Mouse (Mus musculus) lung, embryonic 15.5 days (tissue): Measurements from ENCODE around the gene Idh1. TPM values are rescaled to one million over a fixed set of nuclear protein-coding genes. Genes with fewer than 3 reads are reported as not detected.

ENCODE experiments used
- ATAC-seq: fragments of 200-750 bp; cut with Nextera tagmentation; 2 replicates; pipeline ENCODE4 v1.8.0; 2017; ENCODE audit warnings: moderate number of reproducible peaks, borderline replicate concordance; ENCODE audit not compliant: low FRiP score, low TSS enrichment; ENCODE audit errors: extremely low read depth
- H3K27ac ChIP-seq: fragments of 300-500 bp; sonication (generic); 2 replicates; pipeline ENCODE4 v1.5.1; 2015; ENCODE audit warnings: moderate library complexity, mild to moderate bottlenecking, inconsistent platforms
- H3K27me3 ChIP-seq: fragments of 300-500 bp; sonication (generic); 2 replicates; pipeline ENCODE4 v1.6.1; 2015; ENCODE audit warnings: inconsistent platforms
- H3K36me3 ChIP-seq: fragments of 300-500 bp; sonication (generic); 2 replicates; pipeline ENCODE4 v1.6.1; 2015; ENCODE audit warnings: inconsistent platforms
- H3K4me1 ChIP-seq: fragments of 300-500 bp; sonication (generic); 2 replicates; pipeline ENCODE4 v1.6.1; 2015; ENCODE audit warnings: inconsistent platforms
- H3K4me2 ChIP-seq: fragments of 300-500 bp; sonication (generic); 2 replicates; pipeline ENCODE4 v1.6.1; 2015; ENCODE audit warnings: inconsistent platforms, mild to moderate bottlenecking, moderate library complexity
- H3K4me3 ChIP-seq: fragments of 300-500 bp; sonication (generic); 2 replicates; pipeline ENCODE4 v1.5.1; 2015; ENCODE audit warnings: mild to moderate bottlenecking, inconsistent platforms
- H3K9ac ChIP-seq: fragments of 300-500 bp; sonication (generic); 2 replicates; pipeline ENCODE4 v1.6.1; 2015; ENCODE audit warnings: inconsistent platforms
- H3K9me3 ChIP-seq: fragments of 300-500 bp; sonication (generic); 2 replicates; pipeline ENCODE4 v1.6.1; 2016; ENCODE audit warnings: inconsistent platforms
- WGBS: fragments of 180-500 bp; shearing (Covaris S2); methylation state at CpG from one replicate; pipeline ENCODE4 v1.1.7; 2015; 5-methylcytosine and 5-hydroxymethylcytosine counted together
- polyA plus RNA-seq: library from polyadenylated mRNA; unstranded; fragments of >200 nt; fragmentation: Nextera tagmentation; extraction: Ambion mirVana; gene quantifications from 2 replicates; pipeline ENCODE4 v1.2.1, GENCODE M21; 2015

The Idh1 gene
- polyA plus RNA-seq, 1 experiment from 2014 or later: 119 TPM

- Histone ChIP-seq H3K4me3 (no peak overlapping the region), H3K9me3 (no peaks in the 10 kb centered on the region), H3K27me3 (no peaks in the 10 kb centered on the region), H3K27ac (no peak overlapping the region), H3K9ac (no peak overlapping the region), H3K36me3 (0 out of 2 replicates have a peak, but pooled peaks cover 4% of the 10 kb centered on the region), H3K4me1 (peaks cover 19% of the 10 kb centered on the region), H3K4me2 (no peak overlapping the region)
- ATAC-seq: no peak
- WGBS: 60% methylated on average over 4 of the region's 4 CpGs
These were observed 10.1 kb downstream of the Idh1 start for GRCm38 (mm10) chr1:65176171-65176570.

GRCm38 (mm10) chr1:65173716-65174115 lies 12.6 kb downstream of the Idh1 start:
- no peak overlapping the region for H3K9ac ChIP-seq
- H3K4me3 ChIP-seq: no peak overlapping the region
- 96% methylated on average over 2 of the region's 2 CpGs for WGBS
- ATAC-seq: no peak
- H3K27ac ChIP-seq: no peak overlapping the region
- H3K4me1 ChIP-seq: peaks cover 19% of the 10 kb centered on the region
- peaks cover 20% of the 10 kb centered on the region for H3K36me3 ChIP-seq
- H3K27me3 ChIP-seq: no peaks in the 10 kb centered on the region
- no peaks in the 10 kb centered on the region for H3K9me3 ChIP-seq
- no peak overlapping the region for H3K4me2 ChIP-seq

GRCm38 (mm10) chr1:65171579-65171978 lies 14.7 kb downstream of the Idh1 start:
- no peak overlapping the region for H3K4me3 ChIP-seq
- no peak for ATAC-seq
- peaks cover 39% of the 10 kb centered on the region for H3K36me3 ChIP-seq
- no peak overlapping the region for H3K9ac ChIP-seq
- no peak overlapping the region for H3K27ac ChIP-seq
- WGBS: 89% methylated on average over 4 of the region's 4 CpGs
- no peak overlapping the region for H3K4me2 ChIP-seq
- no peaks in the 10 kb centered on the region for H3K9me3 ChIP-seq
- H3K4me1 ChIP-seq: peaks cover 6% of the 10 kb centered on the region; the same call in 1 of the 2 replicates
- H3K27me3 ChIP-seq: no peaks in the 10 kb centered on the region

- Histone ChIP-seq H3K9me3 (no peaks in the 10 kb centered on the region), H3K4me1 (no peaks in the 10 kb centered on the region), H3K4me3 (no peak overlapping the region), H3K27me3 (no peaks in the 10 kb centered on the region), H3K27ac (no peak overlapping the region), H3K36me3 (peaks cover 55% of the 10 kb centered on the region), H3K9ac (no peak overlapping the region), H3K4me2 (no peak overlapping the region)
- no peak for ATAC-seq
- WGBS: 78% methylated on average over 5 of the region's 5 CpGs
These were observed 16.4 kb downstream of the Idh1 start for GRCm38 (mm10) chr1:65169947-65170346.

- no peak overlapping the region for H3K4me2 ChIP-seq
- H3K9me3 ChIP-seq: no peaks in the 10 kb centered on the region
- no peak overlapping the region for H3K27ac ChIP-seq
- H3K9ac ChIP-seq: no peak overlapping the region
- H3K4me3 ChIP-seq: no peak overlapping the region
- WGBS: 83% methylated on average over 7 of the region's 7 CpGs
- no peak for ATAC-seq
- H3K4me1 ChIP-seq: no peaks in the 10 kb centered on the region
- peaks cover 57% of the 10 kb centered on the region for H3K36me3 ChIP-seq
- H3K27me3 ChIP-seq: no peaks in the 10 kb centered on the region
These were observed 16.8 kb downstream of the Idh1 start for GRCm38 (mm10) chr1:65169536-65169935.

- Histone ChIP-seq H3K4me1 (no peaks in the 10 kb centered on the region), H3K36me3 (peaks cover 70% of the 10 kb centered on the region), H3K9me3 (no peaks in the 10 kb centered on the region), H3K4me3 (no peak overlapping the region), H3K4me2 (no peak overlapping the region), H3K27ac (no peak overlapping the region), H3K9ac (no peak overlapping the region), H3K27me3 (no peaks in the 10 kb centered on the region)
- WGBS: 82% methylated on average over 1 of the region's 1 CpGs
- no peak for ATAC-seq
These were observed 18.8 kb downstream of the Idh1 start for GRCm38 (mm10) chr1:65167496-65167895.

- H3K4me3 ChIP-seq: no peak overlapping the region
- no peak overlapping the region for H3K9ac ChIP-seq
- H3K9me3 ChIP-seq: no peaks in the 10 kb centered on the region
- WGBS: 93% methylated on average over 1 of the region's 1 CpGs
- ATAC-seq: no peak
- H3K27ac ChIP-seq: no peak overlapping the region
- no peaks in the 10 kb centered on the region for H3K4me1 ChIP-seq
- no peaks in the 10 kb centered on the region for H3K27me3 ChIP-seq
- no peak overlapping the region for H3K4me2 ChIP-seq
- H3K36me3 ChIP-seq: peaks cover 76% of the 10 kb centered on the region
These were observed 24.1 kb downstream of the Idh1 start for GRCm38 (mm10) chr1:65162210-65162609.

- Histone ChIP-seq H3K4me3 (no peak overlapping the region), H3K27ac (no peak overlapping the region), H3K9me3 (no peaks in the 10 kb centered on the region), H3K9ac (no peak overlapping the region), H3K4me1 (no peaks in the 10 kb centered on the region), H3K4me2 (no peak overlapping the region), H3K27me3 (no peaks in the 10 kb centered on the region), H3K36me3 (peaks cover 24% of the 10 kb centered on the region)
- WGBS: 87% methylated on average over 5 of the region's 5 CpGs
- ATAC-seq: no peak
These were observed 30.2 kb downstream of the Idh1 start for GRCm38 (mm10) chr1:65156111-65156510.

GRCm38 (mm10) chr1:65154814-65155213 lies 31.5 kb downstream of the Idh1 start:
- Histone ChIP-seq H3K9ac (no peak overlapping the region), H3K4me3 (no peak overlapping the region), H3K27ac (no peak overlapping the region), H3K36me3 (peaks cover 12% of the 10 kb centered on the region), H3K4me2 (no peak overlapping the region), H3K9me3 (no peaks in the 10 kb centered on the region), H3K4me1 (no peaks in the 10 kb centered on the region), H3K27me3 (no peaks in the 10 kb centered on the region)
- no peak for ATAC-seq

- no peaks in the 10 kb centered on the region for H3K27me3 ChIP-seq
- H3K9ac ChIP-seq: no peak overlapping the region
- no peaks in the 10 kb centered on the region for H3K9me3 ChIP-seq
- no peak overlapping the region for H3K4me3 ChIP-seq
- H3K36me3 ChIP-seq: no peaks in the 10 kb centered on the region
- WGBS: 64% methylated on average over 3 of the region's 3 CpGs
- no peak overlapping the region for H3K27ac ChIP-seq
- ATAC-seq: no peak
- H3K4me2 ChIP-seq: no peak overlapping the region
- H3K4me1 ChIP-seq: no peaks in the 10 kb centered on the region
These were observed 38.3 kb downstream of the Idh1 start for GRCm38 (mm10) chr1:65147971-65148370.

GRCm38 (mm10) chr1:65147326-65147725 lies 39.0 kb downstream of the Idh1 start:
- Histone ChIP-seq H3K4me1 (no peaks in the 10 kb centered on the region), H3K9ac (no peak overlapping the region), H3K36me3 (no peaks in the 10 kb centered on the region), H3K27me3 (no peaks in the 10 kb centered on the region), H3K9me3 (no peaks in the 10 kb centered on the region), H3K4me3 (no peak overlapping the region), H3K4me2 (no peak overlapping the region), H3K27ac (no peak overlapping the region)
- WGBS: 77% methylated on average over 5 of the region's 5 CpGs
- ATAC-seq: no peak

GRCm38 (mm10) chr1:65146601-65147000 lies 39.7 kb downstream of the Idh1 start:
- Histone ChIP-seq H3K9ac (no peak overlapping the region), H3K4me3 (no peak overlapping the region), H3K27ac (no peak overlapping the region), H3K27me3 (no peaks in the 10 kb centered on the region), H3K4me1 (no peaks in the 10 kb centered on the region), H3K4me2 (no peak overlapping the region), H3K36me3 (no peaks in the 10 kb centered on the region), H3K9me3 (no peaks in the 10 kb centered on the region)
- ATAC-seq: no peak
- 27% methylated on average over 2 of the region's 2 CpGs for WGBS

GRCm38 (mm10) chr1:65144783-65145182 lies 41.5 kb downstream of the Idh1 start:
- no peaks in the 10 kb centered on the region for H3K36me3 ChIP-seq
- no peaks in the 10 kb centered on the region for H3K27me3 ChIP-seq
- no peak overlapping the region for H3K9ac ChIP-seq
- H3K4me1 ChIP-seq: no peaks in the 10 kb centered on the region
- H3K9me3 ChIP-seq: no peaks in the 10 kb centered on the region
- ATAC-seq: no peak
- H3K27ac ChIP-seq: no peak overlapping the region
- no peak overlapping the region for H3K4me2 ChIP-seq
- H3K4me3 ChIP-seq: no peak overlapping the region
- 52% methylated on average over 2 of the region's 2 CpGs for WGBS
